Mouse (Mus musculus) T-helper 1 cell (primary cell): ENCODE data around the gene Cdkn2aip.

Experiments used
- in situ Hi-C: fragments of 300-600 bp; cut with MboI, MseI; formaldehyde crosslinking; loops from one replicate; pipeline ENCODE4 v1.15.1; 2025; ENCODE audit warnings: high pct_unique_total_duplicates

Gene Cdkn2aip

GRCm38 (mm10) chr8:47697696-47698095, 16.0 kb downstream of the Cdkn2aip start:
- in situ Hi-C loops = loop anchor here (10.0 kb wide), 1 partner anchor 163 kb away; the partner anchor contains the start of genes Rwdd4a and Trappc11

- in situ Hi-C loops = loop anchor here (10.0 kb wide), 1 partner anchor 161 kb away; the partner anchor contains the start of genes Rwdd4a and Trappc11
Measured at GRCm38 (mm10) chr8:47695431-47696105, 18.2 kb downstream of the Cdkn2aip start.

- in situ Hi-C loops = loop anchor here (10.0 kb wide), 1 partner anchor 158 kb away; the partner anchor contains the start of genes Rwdd4a and Trappc11
Measured at GRCm38 (mm10) chr8:47693119-47693518, 20.6 kb downstream of the Cdkn2aip start.

- in situ Hi-C loops = loop anchor here (10.0 kb wide), 1 partner anchor 157 kb away; the partner anchor contains the start of genes Rwdd4a and Trappc11
Measured at GRCm38 (mm10) chr8:47691831-47692230, 21.9 kb downstream of the Cdkn2aip start.

GRCm38 (mm10) chr8:47691303-47691702, 22.4 kb downstream of the Cdkn2aip start:
- in situ Hi-C loops = loop anchor here (10.0 kb wide), 1 partner anchor 157 kb away; the partner anchor contains the start of genes Rwdd4a and Trappc11

GRCm38 (mm10) chr8:47690674-47691078, 23.1 kb downstream of the Cdkn2aip start:
- in situ Hi-C loops = loop anchor here (10.0 kb wide), 1 partner anchor 156 kb away; the partner anchor contains the start of genes Rwdd4a and Trappc11

- in situ Hi-C loops = loop anchor here (10.0 kb wide), 1 partner anchor 155 kb away; the partner anchor contains the start of genes Rwdd4a and Trappc11
Measured at GRCm38 (mm10) chr8:47689704-47690326, 23.9 kb downstream of the Cdkn2aip start.

- in situ Hi-C loops = no loop called here
Measured at GRCm38 (mm10) chr8:47684441-47684840, 29.3 kb downstream of the Cdkn2aip start.

GRCm38 (mm10) chr8:47683994-47684393, 29.7 kb downstream of the Cdkn2aip start:
- in situ Hi-C loops = no loop called here

- in situ Hi-C loops = no loop called here
Measured at GRCm38 (mm10) chr8:47680306-47680705, 33.4 kb downstream of the Cdkn2aip start.

GRCm38 (mm10) chr8:47679603-47680002, 34.1 kb downstream of the Cdkn2aip start:
- in situ Hi-C loops = loop anchor here (5.0 kb wide), 1 partner anchor 33 kb away; the partner anchor contains the start of gene Cdkn2aip

GRCm38 (mm10) chr8:47676631-47677030, 37.1 kb downstream of the Cdkn2aip start:
- in situ Hi-C loops = loop anchor here (5.0 kb wide), 1 partner anchor 36 kb away; the partner anchor contains the start of gene Cdkn2aip

- in situ Hi-C loops = loop anchor here (5.0 kb wide), 1 partner anchor 36 kb away; the partner anchor contains the start of gene Cdkn2aip
Measured at GRCm38 (mm10) chr8:47676224-47676623, 37.5 kb downstream of the Cdkn2aip start.

GRCm38 (mm10) chr8:47675786-47676185, 37.9 kb downstream of the Cdkn2aip start:
- in situ Hi-C loops = loop anchor here (5.0 kb wide), 1 partner anchor 37 kb away; the partner anchor contains the start of gene Cdkn2aip

- in situ Hi-C loops = loop anchor here (5.0 to 25.0 kb wide), 2 partner anchors 37 to 1513 kb away; partner anchors contain the start of genes Cdkn2aip, Cfap97 and Snx25
Measured at GRCm38 (mm10) chr8:47674777-47675710, 38.7 kb downstream of the Cdkn2aip start, which contains the start of gene Ing2. Gene Ing2, minus strand, starts transcription at chr8:47675556.

GRCm38 (mm10) chr8:47674140-47674776, 39.5 kb downstream of the Cdkn2aip start:
- in situ Hi-C loops = loop anchor here (25.0 kb wide), 1 partner anchor 1512 kb away; the partner anchor contains the start of genes Cfap97 and Snx25

- in situ Hi-C loops = loop anchor here (25.0 kb wide), 1 partner anchor 1511 kb away; the partner anchor contains the start of genes Cfap97 and Snx25
Measured at GRCm38 (mm10) chr8:47673317-47674139, 40.2 kb downstream of the Cdkn2aip start.

- in situ Hi-C loops = loop anchor here (10.0 to 25.0 kb wide), 2 partner anchors 130 to 1502 kb away; partner anchors contain the start of genes Cfap97, Rwdd4a, Snx25 and Trappc11
Measured at GRCm38 (mm10) chr8:47664231-47664785, 49.4 kb downstream of the Cdkn2aip start.

- in situ Hi-C loops = loop anchor here (10.0 to 25.0 kb wide), 2 partner anchors 128 to 1501 kb away; partner anchors contain the start of genes Cfap97, Rwdd4a, Snx25 and Trappc11
Measured at GRCm38 (mm10) chr8:47663201-47663600, 50.5 kb downstream of the Cdkn2aip start.
